Mouse (Mus musculus) cerebellum, adult 2 months (tissue): ENCODE measurements around the gene BC030870. TPM values are rescaled to one million over a fixed set of nuclear protein-coding genes. Genes with fewer than 3 reads are reported as not detected.

Experiments
- DNase-seq, 2 experiments: peaks; one replicate each; pipeline ENCODE4 v3.0.0; 2021
- H3K27ac ChIP-seq: fragments of 200-500 bp; 2 replicates; pipeline ENCODE4 v1.5.1; 2012; ENCODE audit warnings: low read length, control low read depth, inconsistent platforms; ENCODE audit not compliant: insufficient read depth
- H3K27me3 ChIP-seq: fragments of 200-500 bp; 2 replicates; pipeline ENCODE4 v1.6.1; 2012; ENCODE audit warnings: inconsistent platforms, mild to moderate bottlenecking, low read length, moderate library complexity; ENCODE audit not compliant: control insufficient read depth, insufficient read depth
- H3K4me1 ChIP-seq: fragments of 200-500 bp; 2 replicates; pipeline ENCODE4 v1.6.1; 2011; ENCODE audit warnings: low read length; ENCODE audit not compliant: control insufficient read depth, insufficient read depth
- H3K4me3 ChIP-seq: fragments of 200-500 bp; replicated peaks from 2 replicates; pipeline ENCODE3; 2011; ENCODE audit warnings: mild to moderate bottlenecking, low read depth, low read length, control low read depth; ENCODE audit not compliant: insufficient read depth
- CTCF ChIP-seq: fragments of 200-500 bp; IDR thresholded peaks from 2 replicates; pipeline ENCODE4 v1.5.1; 2011; ENCODE audit warnings: low read depth, mild to moderate bottlenecking, control low read depth, low read length, moderate library complexity, borderline replicate concordance; ENCODE audit not compliant: insufficient read depth
- POLR2A ChIP-seq: fragments of 200-500 bp; IDR thresholded peaks from 2 replicates; pipeline ENCODE4 v1.6.1; 2011; ENCODE audit warnings: low read length, control low read depth, borderline replicate concordance; ENCODE audit not compliant: insufficient read depth
- WGBS: fragments of 180-500 bp; shearing (Covaris S2); methylation state at CpG from one replicate; pipeline ENCODE4 v1.1.7; 2018; 5-methylcytosine and 5-hydroxymethylcytosine counted together
- polyA plus RNA-seq: library from polyadenylated mRNA; depleted of rRNA; stranded (reverse); fragments of >200 nt; gene quantifications from 2 replicates; pipeline ENCODE4 v1.2.3, GENCODE M21; 2012; rRNA removed

BC030870 gene
- polyA plus RNA-seq, 1 experiment: not detected

GRCm38 (mm10) chr8:65047801-65048200 lies 81.6 kb downstream of the BC030870 start:
- Histone ChIP-seq H3K27me3 (no peaks in the 10 kb centered on the region), H3K4me1 (no peaks in the 10 kb centered on the region), H3K4me3 (no peak overlapping the region), H3K27ac (no peak overlapping the region)
- WGBS: 76% methylated on average over 4 of the region's 4 CpGs
- DNase-seq: no peak
- TF ChIP-seq POLR2A: no peak
- TF ChIP-seq CTCF: no peak

GRCm38 (mm10) chr8:65047193-65047592 lies 82.2 kb downstream of the BC030870 start:
- no peak overlapping the region for H3K4me3 ChIP-seq
- H3K27me3 ChIP-seq: no peaks in the 10 kb centered on the region
- no peaks in the 10 kb centered on the region for H3K4me1 ChIP-seq
- H3K27ac ChIP-seq: no peak overlapping the region
- no peak for TF ChIP-seq CTCF
- 99% methylated on average over 4 of the region's 4 CpGs for WGBS
- no peak for DNase-seq

DNA sequence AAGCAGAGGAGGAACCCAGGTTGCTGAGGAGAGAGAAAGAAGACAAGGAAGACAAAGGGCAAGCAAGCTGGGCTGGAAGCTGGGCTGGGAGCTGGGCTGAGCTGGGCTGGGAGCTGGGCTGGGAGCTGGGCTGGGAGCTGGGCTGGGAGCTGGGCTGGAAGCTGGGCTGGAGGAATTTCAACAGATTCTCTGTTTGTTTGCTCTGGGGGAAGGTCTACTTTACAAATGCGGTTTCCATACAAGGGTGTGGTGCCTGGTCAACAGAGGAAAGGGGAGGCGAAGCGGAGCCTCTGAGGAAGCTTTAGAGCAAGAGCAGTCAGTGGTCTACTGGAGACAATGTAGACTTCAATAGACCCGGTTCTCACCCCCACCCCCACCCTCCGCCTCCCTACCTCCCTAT lies 82.8 kb downstream of the BC030870 start:
- no peaks in the 10 kb centered on the region for H3K4me1 ChIP-seq
- H3K4me3 ChIP-seq: no peak overlapping the region
- no peak overlapping the region for H3K27ac ChIP-seq
- DNase-seq: no peak
- TF ChIP-seq POLR2A: no peak
- no peak for TF ChIP-seq CTCF
- WGBS: 40% methylated on average over 5 of the region's 5 CpGs
- H3K27me3 ChIP-seq: no peaks in the 10 kb centered on the region

- no peak for DNase-seq
- Histone ChIP-seq H3K4me1 (no peaks in the 10 kb centered on the region), H3K4me3 (no peak within 1 kb of the TSS), H3K27ac (no peak within 1 kb of the TSS), H3K27me3 (no peaks in the 10 kb centered on the region)
- TF ChIP-seq CTCF: no peak
- TF ChIP-seq POLR2A: no peak
- 3% methylated on average over 8 of the region's 8 CpGs for WGBS
These were observed 92.2 kb downstream of the BC030870 start, which contains the start of gene Apela for GRCm38 (mm10) chr8:65037117-65037533. Gene Apela, minus strand, starts transcription at chr8:65037336.

Other genes starting within 250 kb of the BC030870 start
- gene Tmem192, start 182.4 kb downstream of the BC030870 start, polyA plus RNA-seq: 42.8 and 48.4 TPM in 2 replicates
- gene Trim75, start 141.7 kb downstream of the BC030870 start, polyA plus RNA-seq: not detected in 2 replicates
- gene Trim61, start 111.0 kb downstream of the BC030870 start, polyA plus RNA-seq: not detected in 2 replicates
- gene Trim60, start 111.0 kb downstream of the BC030870 start, polyA plus RNA-seq: not detected in 2 replicates
- gene Apela, start 92.2 kb downstream of the BC030870 start, polyA plus RNA-seq: not detected in 2 replicates
- not detected in 2 replicates for gene Gm10663, start 54.5 kb downstream of the BC030870 start, polyA plus RNA-seq